19 mouse cellular contexts compared by ENCODE assay signal in the genomic region with DNA sequence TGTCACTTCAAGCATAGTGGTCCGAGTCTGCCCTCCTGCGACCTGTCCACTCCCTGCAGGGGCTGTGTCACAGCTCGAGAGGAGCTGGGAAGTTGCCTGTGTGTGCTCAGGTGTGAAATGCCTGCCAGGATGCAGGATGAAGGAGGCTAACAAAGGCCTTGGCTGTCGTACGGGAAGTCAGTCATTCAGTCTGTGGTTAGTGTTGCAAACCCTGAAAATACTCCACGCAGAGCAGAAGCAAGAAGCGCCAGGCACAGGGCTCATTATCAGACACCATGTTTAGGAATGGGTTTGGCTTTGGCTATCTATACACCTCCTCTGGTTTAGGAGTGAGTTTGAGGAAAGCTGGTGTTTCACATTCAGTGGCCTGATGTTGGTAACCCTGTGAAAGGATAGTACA.
DNase-seq lines count a peak whose midpoint lies in the region; ATAC-seq and TF ChIP-seq lines count a peak whose summit lies in the region.
"Had no signal": no experiment of that assay in that cellular context is flagged by ENCODE, and none has a peak within 500 bp of the region (broad histone marks: within the 10 kb centered on the region; RNA-seq: fewer than 3 reads in every experiment).

No protein-coding gene starts in this region.

- H3K9ac ChIP-seq in kidney, postnatal 0 days (ENCODE audit: low read depth, low read length) = no peak overlapping the region
- no peak overlapping the region for H3K9ac ChIP-seq in kidney, embryonic 15.5 days
- H3K9ac ChIP-seq: forebrain, embryonic 13.5 days; forebrain, postnatal 0 days; heart, embryonic 13.5 days; hindbrain, embryonic 12.5 days had no signal

- H3K9me3 ChIP-seq in kidney, postnatal 0 days (replicated peaks; ENCODE audit: low read length) = no peaks in the 10 kb centered on the region
- H3K9me3 ChIP-seq in kidney, embryonic 15.5 days (replicated peaks) = no peaks in the 10 kb centered on the region
- H3K9me3 ChIP-seq: embryonic facial prominence, embryonic 10.5 days; forebrain, embryonic 13.5 days; G1E; heart, embryonic 13.5 days; hindbrain, embryonic 12.5 days had no signal

- WGBS in kidney, postnatal 0 days = 48% methylated on average over 7 of the region's 7 CpGs
- 52% methylated on average over 7 of the region's 7 CpGs for WGBS in kidney, embryonic 15.5 days

- no peaks in the 10 kb centered on the region for H3K4me1 ChIP-seq in kidney, postnatal 0 days (replicated peaks; ENCODE audit: insufficient read depth, low read length)
- H3K4me1 ChIP-seq in kidney, embryonic 15.5 days = 0 out of 2 replicates have a peak, but pooled peaks cover 9% of the 10 kb centered on the region
- H3K4me1 ChIP-seq: forebrain, embryonic 13.5 days had no signal

- TF ChIP-seq CTCF in kidney, postnatal 0 days (IDR thresholded peaks at IDR 0.05; ENCODE audit: low read depth) = peak; percentile 36; the same call in 1 of the 2 replicates

- peak; percentile 21 for DNase-seq in cerebellum, adult 9-11 months
- DNase-seq in cerebellum, adult 8-10 months = no peak
- no peak for DNase-seq in kidney, postnatal 0 days (ENCODE audit: low spot score)
- DNase-seq in MN1 (ENCODE audit: low spot score) = no peak
- DNase-seq: B cell, adult 2 months; forebrain, postnatal 0 days; gastrocnemius, postnatal 14 days; heart, postnatal 36 days had no signal

- H3K27ac ChIP-seq in kidney, postnatal 0 days = 0 out of 2 replicates have a peak overlapping the region, but pooled peaks have one; percentile 8
- H3K27ac ChIP-seq in kidney, embryonic 15.5 days = no peak overlapping the region
- H3K27ac ChIP-seq: embryonic facial prominence, embryonic 10.5 days; forebrain, embryonic 13.5 days; hindbrain, embryonic 12.5 days had no signal

- H3K4me3 ChIP-seq in kidney, postnatal 0 days (replicated peaks; ENCODE audit: low read depth, low read length) = no peak overlapping the region
- no peak overlapping the region for H3K4me3 ChIP-seq in kidney, embryonic 15.5 days (replicated peaks)
- H3K4me3 ChIP-seq: embryonic facial prominence, embryonic 10.5 days; forebrain, embryonic 13.5 days; heart, embryonic 13.5 days; hindbrain, embryonic 12.5 days had no signal

- peaks cover 57% of the 10 kb centered on the region for H3K36me3 ChIP-seq in kidney, postnatal 0 days (ENCODE audit: insufficient read depth, low read length)
- peaks cover 65% of the 10 kb centered on the region for H3K36me3 ChIP-seq in kidney, embryonic 15.5 days
- H3K36me3 ChIP-seq: G1E; hindbrain, embryonic 12.5 days had no signal

- no peaks in the 10 kb centered on the region for H3K27me3 ChIP-seq in kidney, postnatal 0 days (ENCODE audit: insufficient read depth, low read length)
- no peaks in the 10 kb centered on the region for H3K27me3 ChIP-seq in kidney, embryonic 15.5 days
- H3K27me3 ChIP-seq: forebrain, embryonic 13.5 days; heart, embryonic 13.5 days; hindbrain, embryonic 12.5 days had no signal

- H3K4me2 ChIP-seq in kidney, postnatal 0 days (ENCODE audit: low read length) = no peak overlapping the region
- H3K4me2 ChIP-seq in kidney, embryonic 15.5 days = no peak overlapping the region
- H3K4me2 ChIP-seq: forebrain, embryonic 13.5 days; heart, embryonic 13.5 days; hindbrain, embryonic 12.5 days had no signal

- no peak for ATAC-seq in kidney, postnatal 0 days (replicated peaks; ENCODE audit: low FRiP score, low read depth)
- ATAC-seq in kidney, embryonic 15.5 days (replicated peaks; ENCODE audit: low FRiP score) = no peak
- 0 out of 2 replicates have a peak, but pooled peaks have one; percentile 18 for ATAC-seq in megakaryocyte, adult 5-6 weeks (ENCODE audit: poor library complexity, severe bottlenecking)
- ATAC-seq: CD4-positive, CD25-positive, alpha-beta regulatory T cell, adult 4 months; forebrain, embryonic 13.5 days; forebrain, postnatal 0 days; hindbrain, embryonic 16.5 days; inflammation-experienced regulatory T-cells, adult 6 months; intestine, postnatal 0 days had no signal
